Mouse (Mus musculus) bone marrow macrophage, adult 2 months (primary cell): ENCODE results near the gene Ascc2. TPM values are rescaled to one million over a fixed set of nuclear protein-coding genes. Genes with fewer than 3 reads are reported as not detected.

Experiments
- H3K27ac ChIP-seq: 2 replicates; pipeline ENCODE4 v1.5.1; 2012; ENCODE audit warnings: low read depth, low read length; ENCODE audit not compliant: insufficient read depth
- H3K4me1 ChIP-seq: 2 replicates; pipeline ENCODE4 v1.6.1; 2012; ENCODE audit warnings: low read length; ENCODE audit not compliant: control insufficient read depth, insufficient read depth
- H3K4me3 ChIP-seq: 2 replicates; pipeline ENCODE4 v1.5.1; 2012; ENCODE audit warnings: mild to moderate bottlenecking, low read length, moderate library complexity; ENCODE audit not compliant: insufficient read depth
- CTCF ChIP-seq: IDR thresholded peaks from 2 replicates; pipeline ENCODE4 v1.5.1; 2012; ENCODE audit warnings: low read depth, mild to moderate bottlenecking, low read length, moderate library complexity
- POLR2A ChIP-seq: IDR thresholded peaks from 2 replicates; pipeline ENCODE4 v1.6.1; 2012; ENCODE audit warnings: mild to moderate bottlenecking, low read depth, low read length, borderline replicate concordance
- polyA plus RNA-seq: library from polyadenylated mRNA; stranded (reverse); fragments of >200 nt; gene quantifications from 2 replicates; pipeline ENCODE4 v1.2.4, GENCODE M21; 2012; ENCODE audit not compliant: missing spikeins, insufficient read depth, insufficient read length

Ascc2 gene
- polyA plus RNA-seq, 1 experiment, result 34.2 TPM

DNA sequence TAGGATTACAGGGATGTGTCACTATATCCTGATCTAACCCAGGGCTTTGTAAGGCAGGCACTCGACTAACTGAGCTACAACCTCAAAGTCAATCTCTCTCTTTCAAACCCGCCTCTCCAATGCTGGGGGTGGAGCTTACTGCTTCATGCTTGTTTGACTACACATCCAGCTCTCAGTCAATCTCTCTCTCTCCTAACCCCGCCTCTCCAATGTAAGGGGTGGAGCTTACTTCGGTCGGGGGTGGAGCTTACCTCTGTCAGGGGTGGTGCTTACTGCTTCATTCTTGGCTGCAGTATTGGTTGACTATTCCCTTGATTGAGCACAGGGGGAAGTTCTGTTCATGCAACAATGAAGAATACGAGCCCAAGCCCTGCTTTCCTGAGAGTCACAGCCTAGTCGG, 32.1 kb upstream of the Ascc2 start:
- Histone ChIP-seq H3K27ac (no peak overlapping the region), H3K4me1 (peaks cover 12% of the 10 kb centered on the region), H3K4me3 (no peak overlapping the region)
- TF ChIP-seq POLR2A, result no peak

DNA sequence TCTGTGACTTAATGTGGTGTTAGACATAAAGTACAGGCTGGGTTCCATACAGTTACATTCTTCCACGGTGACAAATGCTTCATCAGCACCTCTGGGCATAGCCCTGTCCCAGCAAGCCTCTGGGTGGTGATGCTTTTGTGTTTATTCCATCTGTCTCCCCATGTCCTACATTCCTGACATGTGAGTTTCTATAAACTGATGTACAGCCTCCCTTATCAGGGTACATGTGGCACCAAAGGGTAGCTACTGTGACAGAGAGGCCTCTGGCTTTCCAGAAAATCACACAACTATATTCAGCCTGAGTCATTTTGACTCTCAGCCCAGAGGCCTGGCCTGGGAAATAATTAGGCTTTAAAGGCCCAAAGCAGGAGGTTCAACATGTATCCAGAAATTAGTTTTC, 31.0 kb upstream of the Ascc2 start:
- H3K27ac ChIP-seq, result no peak overlapping the region
- TF ChIP-seq CTCF, result no peak
- TF ChIP-seq POLR2A, result no peak
- H3K4me3 ChIP-seq, result no peak overlapping the region
- peaks cover 12% of the 10 kb centered on the region for H3K4me1 ChIP-seq

DNA sequence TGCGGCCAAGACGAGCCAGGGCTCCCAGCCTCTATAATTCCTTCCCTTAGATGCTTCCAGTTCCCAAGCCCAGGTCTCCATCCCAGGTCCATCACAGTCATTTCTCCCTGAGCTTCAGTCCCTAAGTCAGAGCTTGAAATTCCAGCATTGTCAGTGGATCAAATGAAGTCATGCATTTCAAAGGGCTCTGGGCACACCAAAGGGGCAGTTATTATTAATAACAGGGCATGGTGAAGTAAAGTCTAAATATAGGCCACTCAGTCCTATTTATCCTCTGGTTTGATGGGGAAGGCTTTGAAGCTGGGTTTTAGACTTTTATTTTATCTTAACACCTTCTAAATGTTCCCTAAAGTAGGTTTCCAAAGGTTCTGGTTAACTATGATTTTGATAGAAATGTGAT, 25.6 kb upstream of the Ascc2 start:
- no peak for TF ChIP-seq POLR2A
- TF ChIP-seq CTCF, result no peak
- Histone ChIP-seq H3K27ac (no peak overlapping the region), H3K4me1 (no peaks in the 10 kb centered on the region), H3K4me3 (no peak overlapping the region)

GRCm38 (mm10) chr11:4620017-4620485, 17.5 kb upstream of the Ascc2 start, which contains the start of gene Gm11032:
Gene Gm11032, plus strand, starts transcription at chr11:4620067.
- Histone ChIP-seq H3K4me1 (no peaks in the 10 kb centered on the region), H3K27ac (no peak within 1 kb of the TSS), H3K4me3 (no peak within 1 kb of the TSS)
- TF ChIP-seq POLR2A, result no peak
- no peak for TF ChIP-seq CTCF

- no peak for TF ChIP-seq CTCF
- TF ChIP-seq POLR2A, result no peak
- Histone ChIP-seq H3K4me3 (no peak overlapping the region), H3K4me1 (no peaks in the 10 kb centered on the region), H3K27ac (no peak overlapping the region)
These were observed 16.9 kb upstream of the Ascc2 start for GRCm38 (mm10) chr11:4620501-4621108.

GRCm38 (mm10) chr11:4621866-4622265, 15.7 kb upstream of the Ascc2 start:
- TF ChIP-seq POLR2A, result no peak
- TF ChIP-seq CTCF, result no peak
- no peak overlapping the region for H3K4me3 ChIP-seq
- H3K4me1 ChIP-seq, result no peaks in the 10 kb centered on the region
- H3K27ac ChIP-seq, result no peak overlapping the region

GRCm38 (mm10) chr11:4622442-4622986, 15.0 kb upstream of the Ascc2 start:
- H3K27ac ChIP-seq, result no peak overlapping the region
- TF ChIP-seq CTCF (no peak), POLR2A (no peak)
- H3K4me1 ChIP-seq, result no peaks in the 10 kb centered on the region
- no peak overlapping the region for H3K4me3 ChIP-seq

DNA sequence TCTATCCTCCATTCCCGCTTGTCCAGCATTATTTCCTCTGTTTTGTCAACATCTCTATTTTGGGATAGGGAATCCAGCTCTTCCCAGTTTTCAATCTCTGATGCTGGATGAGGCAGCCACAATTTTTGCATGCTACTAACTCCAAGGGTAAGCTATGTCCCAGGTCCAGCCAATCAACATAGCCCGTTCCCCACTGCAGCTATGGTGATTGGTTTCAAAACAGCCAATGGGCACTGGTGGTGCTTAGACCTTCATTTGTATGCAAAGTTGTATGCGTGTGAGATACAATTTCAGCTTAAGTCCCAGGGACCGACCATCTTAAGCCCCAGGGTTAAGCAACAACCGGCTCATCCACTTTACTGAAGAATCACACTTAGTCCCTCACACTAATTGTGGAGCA, 14.6 kb upstream of the Ascc2 start:
- Histone ChIP-seq H3K27ac (no peak overlapping the region), H3K4me3 (no peak overlapping the region), H3K4me1 (no peaks in the 10 kb centered on the region)
- TF ChIP-seq POLR2A (no peak), CTCF (no peak)

DNA sequence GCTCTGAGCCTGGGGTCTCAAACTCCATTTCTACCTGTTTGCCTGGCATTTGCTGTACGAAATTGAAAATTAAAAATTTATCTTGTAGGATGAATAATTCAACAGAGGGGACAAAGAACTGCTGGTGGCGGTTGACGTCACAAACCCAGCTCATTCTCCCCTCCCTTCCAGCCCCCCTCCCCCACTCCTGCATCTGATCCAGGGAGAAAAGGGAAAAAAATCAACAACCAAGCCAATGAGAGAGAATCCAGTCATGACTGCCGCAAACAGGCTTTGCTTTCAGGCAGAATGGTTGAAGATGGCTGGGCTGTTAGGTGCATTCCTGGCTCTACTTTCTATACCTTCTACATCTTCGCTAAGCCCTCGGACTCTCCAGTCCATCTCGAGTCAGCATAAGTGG, 11.6 kb upstream of the Ascc2 start:
- no peak overlapping the region for H3K27ac ChIP-seq
- TF ChIP-seq CTCF (no peak), POLR2A (no peak)
- H3K4me3 ChIP-seq, result no peak overlapping the region
- H3K4me1 ChIP-seq, result peaks cover 3% of the 10 kb centered on the region; the same call in 1 of the 2 replicates

DNA sequence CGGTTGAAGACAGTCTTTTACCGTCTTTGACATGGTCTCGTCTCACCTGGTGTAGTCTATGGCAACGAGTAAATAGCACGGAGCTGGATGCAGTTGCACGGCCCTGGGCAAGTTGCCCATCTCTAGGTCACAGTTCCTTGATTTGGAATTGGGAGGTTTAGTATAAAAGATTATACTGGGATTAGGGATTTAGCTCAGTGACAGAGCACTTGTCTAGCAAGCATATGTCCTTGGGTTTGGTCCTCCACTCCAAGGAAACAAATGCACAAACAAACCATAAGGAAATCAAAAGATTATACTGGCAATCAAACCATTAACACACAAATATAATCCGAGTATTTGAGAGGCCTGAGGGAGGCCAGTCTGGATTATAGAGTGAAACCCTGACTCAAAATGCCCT, 9.9 kb upstream of the Ascc2 start:
- Histone ChIP-seq H3K4me3 (no peak overlapping the region), H3K4me1 (peaks cover 3% of the 10 kb centered on the region; the same call in 1 of the 2 replicates), H3K27ac (no peak overlapping the region)
- TF ChIP-seq POLR2A (no peak), CTCF (no peak)
